Mouse (Mus musculus): ENCODE measurements around the gene Myh9.
"Not testable (repeated sequence)": the region's sequence is repeated elsewhere in the genome, so short reads cannot be mapped to it uniquely, and the experiment has no call there.

Gene Myh9

GRCm38 (mm10) chr15:77752443-77752842 is 89.5 kb downstream of the Myh9 start:
- in situ Hi-C loops (cut with MboI; ENCODE audit: low pct_unique_long_range_greater_than_20kb in 1 of 2, low sequenced_read_pairs in 2 of 2, unreplicated experiment in 1 of 2), result no loop called here

GRCm38 (mm10) chr15:77750461-77750860 is 91.5 kb downstream of the Myh9 start:
- in situ Hi-C loops (cut with MboI; ENCODE audit: low pct_unique_long_range_greater_than_20kb in 1 of 2, low sequenced_read_pairs in 2 of 2, unreplicated experiment in 1 of 2), result no loop called here

GRCm38 (mm10) chr15:77749717-77750116 is 92.3 kb downstream of the Myh9 start:
- in situ Hi-C loops (cut with MboI; ENCODE audit: low pct_unique_long_range_greater_than_20kb in 1 of 2, low sequenced_read_pairs in 2 of 2, unreplicated experiment in 1 of 2), result loop anchor here in 1 of 2 experiments (25.0 kb wide), 1 partner anchor 363 kb away; the partner anchor contains the start of gene Cacng2

- in situ Hi-C loops (cut with MboI; ENCODE audit: low pct_unique_long_range_greater_than_20kb in 1 of 2, low sequenced_read_pairs in 2 of 2, unreplicated experiment in 1 of 2), result loop anchor here in 1 of 2 experiments (25.0 kb wide), 1 partner anchor 364 kb away; the partner anchor contains the start of gene Cacng2
Measured at GRCm38 (mm10) chr15:77748414-77748813, 93.6 kb downstream of the Myh9 start.

GRCm38 (mm10) chr15:77746326-77746725 is 95.6 kb downstream of the Myh9 start:
- in situ Hi-C loops (cut with MboI; ENCODE audit: low pct_unique_long_range_greater_than_20kb in 1 of 2, low sequenced_read_pairs in 2 of 2, unreplicated experiment in 1 of 2), result loop anchor here in 1 of 2 experiments (25.0 kb wide), 1 partner anchor 366 kb away; the partner anchor contains the start of gene Cacng2

GRCm38 (mm10) chr15:77745081-77745480 is 96.9 kb downstream of the Myh9 start:
- in situ Hi-C loops (cut with MboI; ENCODE audit: low pct_unique_long_range_greater_than_20kb in 1 of 2, low sequenced_read_pairs in 2 of 2, unreplicated experiment in 1 of 2), result loop anchor here in 1 of 2 experiments (25.0 kb wide), 1 partner anchor 367 kb away; the partner anchor contains the start of gene Cacng2

GRCm38 (mm10) chr15:77744632-77745031 is 97.3 kb downstream of the Myh9 start:
- in situ Hi-C loops (cut with MboI; ENCODE audit: low pct_unique_long_range_greater_than_20kb in 1 of 2, low sequenced_read_pairs in 2 of 2, unreplicated experiment in 1 of 2), result loop anchor here in 1 of 2 experiments (25.0 kb wide), 1 partner anchor 368 kb away; the partner anchor contains the start of gene Cacng2

GRCm38 (mm10) chr15:77741556-77741955 is 100.4 kb downstream of the Myh9 start:
- in situ Hi-C loops (cut with MboI; ENCODE audit: low pct_unique_long_range_greater_than_20kb in 1 of 2, low sequenced_read_pairs in 2 of 2, unreplicated experiment in 1 of 2), result loop anchor here in 1 of 2 experiments (25.0 kb wide), 1 partner anchor 371 kb away; the partner anchor contains the start of gene Cacng2

- in situ Hi-C loops (cut with MboI; ENCODE audit: low pct_unique_long_range_greater_than_20kb in 1 of 2, low sequenced_read_pairs in 2 of 2, unreplicated experiment in 1 of 2), result loop anchor here in 1 of 2 experiments (25.0 kb wide), 1 partner anchor 372 kb away; the partner anchor contains the start of gene Cacng2
Measured at GRCm38 (mm10) chr15:77740511-77741297, 101.3 kb downstream of the Myh9 start.

GRCm38 (mm10) chr15:77733903-77734302 is 108.1 kb downstream of the Myh9 start:
- in situ Hi-C loops (cut with MboI; ENCODE audit: low pct_unique_long_range_greater_than_20kb in 1 of 2, low sequenced_read_pairs in 2 of 2, unreplicated experiment in 1 of 2), result loop anchor here in 1 of 2 experiments (25.0 kb wide), 1 partner anchor 378 kb away; the partner anchor contains the start of gene Cacng2

- in situ Hi-C loops (cut with MboI; ENCODE audit: low pct_unique_long_range_greater_than_20kb in 1 of 2, low sequenced_read_pairs in 2 of 2, unreplicated experiment in 1 of 2), result loop anchor here in 1 of 2 experiments (25.0 kb wide), 1 partner anchor 379 kb away; the partner anchor contains the start of gene Cacng2
Measured at GRCm38 (mm10) chr15:77733380-77733779, 108.6 kb downstream of the Myh9 start.

GRCm38 (mm10) chr15:77732851-77733250 is 109.1 kb downstream of the Myh9 start:
- in situ Hi-C loops (cut with MboI; ENCODE audit: low pct_unique_long_range_greater_than_20kb in 1 of 2, low sequenced_read_pairs in 2 of 2, unreplicated experiment in 1 of 2), result loop anchor here in 1 of 2 experiments (25.0 kb wide), 1 partner anchor 379 kb away; the partner anchor contains the start of gene Cacng2

- in situ Hi-C loops (cut with MboI; ENCODE audit: low pct_unique_long_range_greater_than_20kb in 1 of 2, low sequenced_read_pairs in 2 of 2, unreplicated experiment in 1 of 2), result loop anchor here in 1 of 2 experiments (25.0 kb wide), 1 partner anchor 381 kb away; the partner anchor contains the start of gene Cacng2
Measured at GRCm38 (mm10) chr15:77731605-77732004, 110.4 kb downstream of the Myh9 start.

- in situ Hi-C loops (cut with MboI; ENCODE audit: low pct_unique_long_range_greater_than_20kb in 1 of 2, low sequenced_read_pairs in 2 of 2, unreplicated experiment in 1 of 2), result loop anchor here in 1 of 2 experiments (25.0 kb wide), 1 partner anchor 384 kb away; the partner anchor contains the start of gene Cacng2
Measured at GRCm38 (mm10) chr15:77728739-77729138, 113.2 kb downstream of the Myh9 start, which contains the start of gene Apol9b. Gene Apol9b (plus strand): TSS chr15:77729039.

GRCm38 (mm10) chr15:77727745-77728144 is 114.2 kb downstream of the Myh9 start:
- in situ Hi-C loops (cut with MboI; ENCODE audit: low pct_unique_long_range_greater_than_20kb in 1 of 2, low sequenced_read_pairs in 2 of 2, unreplicated experiment in 1 of 2), result loop anchor here in 1 of 2 experiments (25.0 kb wide), 1 partner anchor 385 kb away; the partner anchor contains the start of gene Cacng2

GRCm38 (mm10) chr15:77727139-77727538 is 114.8 kb downstream of the Myh9 start:
- in situ Hi-C loops (cut with MboI; ENCODE audit: low pct_unique_long_range_greater_than_20kb in 1 of 2, low sequenced_read_pairs in 2 of 2, unreplicated experiment in 1 of 2), result loop anchor here in 1 of 2 experiments (25.0 kb wide), 1 partner anchor 385 kb away; the partner anchor contains the start of gene Cacng2

GRCm38 (mm10) chr15:77725393-77726020 is 116.5 kb downstream of the Myh9 start:
- in situ Hi-C loops (cut with MboI; ENCODE audit: low pct_unique_long_range_greater_than_20kb in 1 of 2, low sequenced_read_pairs in 2 of 2, unreplicated experiment in 1 of 2), result loop anchor here in 1 of 2 experiments (25.0 kb wide), 1 partner anchor 387 kb away; the partner anchor contains the start of gene Cacng2

- in situ Hi-C loops (cut with MboI; ENCODE audit: low pct_unique_long_range_greater_than_20kb in 1 of 2, low sequenced_read_pairs in 2 of 2, unreplicated experiment in 1 of 2), result not testable (repeated sequence)
Measured at GRCm38 (mm10) chr15:77724208-77724911, 117.6 kb downstream of the Myh9 start.
